Mouse (Mus musculus) C2C12 (cell line): Measurements from ENCODE around the gene Ttl. TPM values are rescaled to one million over a fixed set of nuclear protein-coding genes. Genes with fewer than 3 reads are reported as not detected.

Experiments used
- H3K27me3 ChIP-seq: one replicate; pipeline ENCODE4 v1.6.1; 2011; ENCODE audit not compliant: control insufficient read depth, insufficient read depth, insufficient read length
- H3K36me3 ChIP-seq: one replicate; pipeline ENCODE4 v1.6.1; 2011; ENCODE audit not compliant: control insufficient read depth, insufficient read depth
- H3K4me3 ChIP-seq: one replicate; pipeline ENCODE4 v1.5.1; 2011; ENCODE audit warnings: mild to moderate bottlenecking, control low read depth; ENCODE audit not compliant: poor library complexity, insufficient read depth, severe bottlenecking
- H3K79me2 ChIP-seq: one replicate; pipeline ENCODE4 v1.6.1; 2011; ENCODE audit not compliant: control insufficient read depth, insufficient read depth
- H3K79me3 ChIP-seq: one replicate; pipeline ENCODE4 v1.6.1; 2011; ENCODE audit warnings: low read depth, control low read depth
- H3ac ChIP-seq: one replicate; pipeline ENCODE3; 2011; ENCODE audit warnings: low read depth; ENCODE audit not compliant: control insufficient read depth, insufficient read length
- CEBPB ChIP-seq: IDR thresholded peaks from one replicate; pipeline ENCODE4 v1.6.1; 2011; ENCODE audit warnings: low read depth, mild to moderate bottlenecking, control low read depth, moderate library complexity
- CTCF ChIP-seq: IDR thresholded peaks from one replicate; pipeline ENCODE4 v1.5.1; 2011; ENCODE audit not compliant: control insufficient read depth, insufficient read depth, insufficient read length
- FOSL1 ChIP-seq: IDR thresholded peaks from one replicate; pipeline ENCODE4 v1.8.0; 2011; ENCODE audit warnings: mild to moderate bottlenecking, low read length; ENCODE audit not compliant: poor library complexity, insufficient read depth, severe bottlenecking
- MAX ChIP-seq: IDR thresholded peaks from one replicate; pipeline ENCODE4 v1.6.1; 2011; ENCODE audit warnings: mild to moderate bottlenecking, control low read depth
- MYOD1 ChIP-seq: IDR thresholded peaks from one replicate; pipeline ENCODE4 v1.6.1; 2011; ENCODE audit warnings: low read depth; ENCODE audit not compliant: control insufficient read depth, insufficient read length
- MYOG ChIP-seq: IDR thresholded peaks from one replicate; pipeline ENCODE4 v1.6.1; 2011; ENCODE audit not compliant: control insufficient read depth, insufficient read length; ENCODE audit errors: extremely low read depth
- USF1 ChIP-seq: IDR thresholded peaks from one replicate; pipeline ENCODE4 v1.6.1; 2011; ENCODE audit warnings: low read depth, mild to moderate bottlenecking, control low read depth, moderate library complexity
- polyA plus RNA-seq: library from polyadenylated mRNA; unstranded; fragments of >200 nt; fragmentation: generic; extraction: Trizol; gene quantifications from one replicate; pipeline ENCODE4 v1.2.1, GENCODE M21; 2012; ENCODE audit warnings: missing spikeins

The Ttl gene
- polyA plus RNA-seq, 1 experiment: 10.7 TPM

- no peaks in the 10 kb centered on the region for H3K36me3 ChIP-seq
- H3ac ChIP-seq: no peak overlapping the region
- H3K79me2 ChIP-seq: no peaks in the 10 kb centered on the region
- H3K4me3 ChIP-seq: no peak overlapping the region
- H3K27me3 ChIP-seq: peaks cover 3% of the 10 kb centered on the region
- TF ChIP-seq MYOD1: no peak
- TF ChIP-seq MAX: no peak
- no peak for TF ChIP-seq CEBPB
- no peak for TF ChIP-seq MYOG
- no peak for TF ChIP-seq USF1
- no peak for TF ChIP-seq FOSL1
- no peak for TF ChIP-seq CTCF
- no peaks in the 10 kb centered on the region for H3K79me3 ChIP-seq
These were observed 9.1 kb upstream of the Ttl start for GRCm38 (mm10) chr2:129056597-129056996.

- H3K36me3 ChIP-seq: no peaks in the 10 kb centered on the region
- H3K27me3 ChIP-seq: peaks cover 3% of the 10 kb centered on the region
- H3K79me3 ChIP-seq: no peaks in the 10 kb centered on the region
- no peak overlapping the region for H3ac ChIP-seq
- TF ChIP-seq FOSL1 (no peak), CEBPB (no peak), MAX (no peak), MYOD1 (no peak), CTCF (no peak), USF1 (no peak), MYOG (no peak)
- H3K79me2 ChIP-seq: no peaks in the 10 kb centered on the region
- no peak overlapping the region for H3K4me3 ChIP-seq
These were observed 8.5 kb upstream of the Ttl start for GRCm38 (mm10) chr2:129057256-129057655.

- H3K79me3 ChIP-seq: no peaks in the 10 kb centered on the region
- no peak overlapping the region for H3K4me3 ChIP-seq
- no peaks in the 10 kb centered on the region for H3K79me2 ChIP-seq
- TF ChIP-seq MAX (no peak), MYOG (no peak), CTCF (no peak), MYOD1 (no peak), USF1 (no peak), CEBPB (no peak), FOSL1 (no peak)
- no peak overlapping the region for H3ac ChIP-seq
- H3K27me3 ChIP-seq: peaks cover 3% of the 10 kb centered on the region
- no peaks in the 10 kb centered on the region for H3K36me3 ChIP-seq
These were observed 7.8 kb upstream of the Ttl start for GRCm38 (mm10) chr2:129057920-129058361.

- Histone ChIP-seq H3K4me3 (no peak overlapping the region), H3ac (no peak overlapping the region)
These were observed 4.2 kb upstream of the Ttl start for GRCm38 (mm10) chr2:129061456-129062059.

GRCm38 (mm10) chr2:129066326-129066725, 584 bp downstream of the Ttl start:
- TF ChIP-seq FOSL1 (no peak), MAX (no peak)
- Histone ChIP-seq H3K79me2 (peaks cover 50% of the 10 kb centered on the region), H3K36me3 (peaks cover 6% of the 10 kb centered on the region)

More at GRCm38 (mm10) chr2:129061456-129062059, 4.2 kb upstream of the Ttl start:
- Histone ChIP-seq H3K36me3 (no peaks in the 10 kb centered on the region), H3K79me2 (peaks cover 7% of the 10 kb centered on the region), H3K27me3 (no peaks in the 10 kb centered on the region), H3K79me3 (no peaks in the 10 kb centered on the region)
- TF ChIP-seq MYOD1: no peak
- no peak for TF ChIP-seq USF1
- TF ChIP-seq MYOG: no peak
- TF ChIP-seq MAX: no peak
- TF ChIP-seq FOSL1: no peak
- TF ChIP-seq CTCF: no peak
- TF ChIP-seq CEBPB: no peak

GRCm38 (mm10) chr2:129070296-129070695, 4.6 kb downstream of the Ttl start:
- Histone ChIP-seq H3K36me3 (peaks cover 12% of the 10 kb centered on the region), H3K79me2 (peaks cover 84% of the 10 kb centered on the region), H3ac (no peak overlapping the region), H3K79me3 (peaks cover 37% of the 10 kb centered on the region), H3K4me3 (no peak overlapping the region), H3K27me3 (no peaks in the 10 kb centered on the region)
- TF ChIP-seq FOSL1 (no peak), USF1 (no peak), MYOG (no peak), MYOD1 (no peak), CTCF (no peak), MAX (no peak), CEBPB (no peak)

More at GRCm38 (mm10) chr2:129066326-129066725, 584 bp downstream of the Ttl start:
- H3K79me3 ChIP-seq: peaks cover 22% of the 10 kb centered on the region
- H3K4me3 ChIP-seq: peak overlapping the region; percentile 85
- no peaks in the 10 kb centered on the region for H3K27me3 ChIP-seq
- H3ac ChIP-seq: peak overlapping the region; percentile 99
